Mouse (Mus musculus) Patski (cell line): ENCODE measurements around the gene Zbtb9. TPM values are rescaled to one million over a fixed set of nuclear protein-coding genes. Genes with fewer than 3 reads are reported as not detected.
"Not testable (repeated sequence)": the region's sequence is repeated elsewhere in the genome, so short reads cannot be mapped to it uniquely, and the experiment has no call there.

ENCODE experiments used
- ATAC-seq: fragments of 100-300 bp; one replicate; pipeline ENCODE4 v1.8.0; 2021
- CTCF ChIA-PET: fragments of 350-600 bp; sonication (Branson Sonifier 250); formaldehyde crosslinking; loops from one replicate; lab custom pipeline; 2022; ENCODE audit warnings: inconsistent platforms; lab: Charles Lee
- POLR2A ChIA-PET: fragments of 350-600 bp; sonication (Branson Sonifier 250); formaldehyde crosslinking; loops from one replicate; lab custom pipeline; 2022; ENCODE audit warnings: antibody characterized with exemption, inconsistent platforms; lab: Charles Lee
- DNase-seq: peaks from one replicate; pipeline ENCODE4 v3.0.0-alpha.2; 2011; ENCODE audit warnings: low read depth, low spot score
- H3K27me3 ChIP-seq: fragments of 371-371 bp; one replicate; pipeline ENCODE4 v1.5.1; 2021
- CTCF ChIP-seq: fragments of 100-300 bp; IDR thresholded peaks from one replicate; pipeline ENCODE4 v1.5.1; 2021
- in situ Hi-C: fragments of 300-500 bp; cut with MboI; formaldehyde crosslinking; loops from 3 replicates; pipeline ENCODE4 v1.11.1; 2018; ENCODE audit warnings: low pct_unique_long_range_greater_than_20kb, mixed read lengths
- polyA plus RNA-seq: library from polyadenylated mRNA; unstranded; gene quantifications from one replicate; pipeline ENCODE4 v1.2.3, GENCODE M21; 2021

Zbtb9 gene
- polyA plus RNA-seq, 1 experiment from 2014 or later = 7.1 TPM

DNA sequence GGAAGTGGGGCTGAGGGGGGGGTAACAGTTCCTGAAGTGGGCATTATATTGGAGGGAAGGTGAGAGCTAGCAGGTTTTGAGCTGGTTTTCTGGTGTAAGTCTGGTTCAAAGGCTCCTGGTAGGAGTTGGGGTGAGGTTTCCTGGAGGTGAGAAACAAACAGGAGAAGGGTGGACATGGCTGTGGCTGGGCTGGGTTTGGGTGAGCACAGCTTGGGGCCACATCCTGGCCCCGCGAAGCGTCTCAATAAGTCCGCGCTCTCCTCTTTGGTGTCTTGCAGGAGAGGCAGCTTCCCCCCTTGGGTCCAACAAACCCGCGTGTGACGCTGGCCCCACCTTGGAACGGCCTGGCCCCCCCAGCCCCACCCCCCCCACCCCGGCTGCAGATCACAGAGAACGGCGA, 2.7 kb upstream of the Zbtb9 start:
- H3K27me3 ChIP-seq = no peaks in the 10 kb centered on the region
- TF ChIP-seq CTCF = no peak
- POLR2A ChIA-PET = no interaction called here

DNA sequence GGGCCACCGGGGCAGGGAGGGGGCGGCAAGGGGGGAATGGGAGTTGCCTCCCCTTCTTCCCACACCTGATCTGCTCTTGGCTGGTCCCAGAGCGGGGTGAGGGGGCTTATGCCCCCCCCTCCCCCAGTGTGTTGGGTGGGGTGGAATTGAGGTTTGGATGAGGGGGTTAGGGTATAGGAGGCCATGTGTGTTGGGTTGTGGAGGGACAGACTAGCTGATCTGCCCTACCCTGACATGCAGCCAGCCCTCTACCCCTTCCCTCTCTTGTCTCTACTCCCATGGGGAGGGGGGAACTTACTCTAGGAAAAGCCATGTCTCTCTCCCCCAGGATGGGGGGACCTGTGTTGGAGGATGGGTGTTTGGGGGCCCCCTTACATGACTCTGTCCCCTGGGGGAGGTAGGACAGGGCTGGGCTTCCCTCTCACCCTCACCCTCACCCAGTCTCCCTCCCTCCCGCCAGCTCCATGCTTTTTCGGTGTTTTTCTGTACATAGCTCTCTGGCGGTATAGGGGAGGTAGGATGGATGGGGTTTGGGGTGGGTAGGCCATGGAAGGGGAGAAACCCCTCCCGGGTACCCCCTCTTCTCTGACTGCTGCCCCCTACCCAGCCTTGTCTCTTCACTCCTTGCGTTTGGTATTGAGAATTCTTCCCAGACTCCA, 1.6 kb upstream of the Zbtb9 start:
- no peak for TF ChIP-seq CTCF
- CTCF ChIA-PET = no interaction called here
- no peak for DNase-seq
- in situ Hi-C loops = no loop called here
- POLR2A ChIA-PET = interaction anchor here (0.7 kb wide), 2 partner anchors 12 to 62 kb away, joined by 3 read pairs; no protein-coding TSS in a partner anchor
- H3K27me3 ChIP-seq = no peaks in the 10 kb centered on the region
- ATAC-seq = no peak

More for the DNA sequence above, 2.7 kb upstream of the Zbtb9 start:
- ATAC-seq (no peak), DNase-seq (no peak)
- CTCF ChIA-PET = interaction anchor here (1.1 kb wide), 1 partner anchor 32 kb away, joined by 3 read pairs; no protein-coding TSS in a partner anchor
- in situ Hi-C loops = no loop called here

DNA sequence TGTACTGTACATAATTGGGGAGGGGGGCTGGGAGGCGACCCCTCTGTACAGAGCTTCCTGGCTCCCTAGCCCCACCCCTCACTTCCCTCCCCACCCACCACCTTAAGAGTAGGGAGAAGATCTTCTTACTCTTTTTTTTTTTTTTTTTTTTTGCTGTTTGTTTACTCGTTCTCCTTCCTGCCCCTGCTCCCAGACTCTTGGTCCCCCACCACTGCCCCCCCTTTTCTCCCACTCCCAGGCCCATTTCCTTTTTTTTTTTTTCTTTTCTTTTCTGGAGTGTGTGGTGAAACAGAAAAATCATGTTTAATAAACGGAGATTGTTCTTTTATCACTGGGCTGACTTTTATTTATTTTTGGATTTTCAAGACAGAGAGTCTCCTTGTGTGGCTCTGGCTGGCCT, 860 bp upstream of the Zbtb9 start:
- no peak for ATAC-seq
- DNase-seq = no peak
- POLR2A ChIA-PET = interaction anchor here (0.7 kb wide), 1 partner anchor 13 kb away, joined by 3 read pairs; no protein-coding TSS in a partner anchor
- TF ChIP-seq CTCF = no peak
- in situ Hi-C loops = no loop called here
- no peaks in the 10 kb centered on the region for H3K27me3 ChIP-seq
- CTCF ChIA-PET = no interaction called here

DNA sequence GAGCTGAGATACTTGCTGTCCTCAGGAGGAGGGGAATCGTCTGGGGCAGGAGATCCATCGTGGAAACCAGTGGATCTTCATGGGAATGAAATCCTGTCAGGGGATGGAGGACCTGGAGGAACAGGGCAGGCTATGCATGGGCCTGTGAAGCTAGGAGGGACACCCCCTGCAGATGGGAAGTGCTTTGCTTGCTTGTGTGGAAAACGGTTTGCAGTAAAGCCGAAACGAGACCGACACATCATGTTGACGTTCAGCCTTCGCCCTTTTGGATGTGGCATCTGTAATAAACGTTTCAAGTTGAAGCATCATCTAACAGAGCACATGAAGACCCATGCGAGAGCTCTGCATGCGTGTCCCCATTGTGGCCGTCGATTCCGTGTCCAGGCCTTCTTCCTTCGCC, 1.6 kb downstream of the Zbtb9 start:
- TF ChIP-seq CTCF = no peak
- CTCF ChIA-PET = interaction anchor here (1.0 kb wide), 1 partner anchor 8 kb away, joined by 3 read pairs; no protein-coding TSS in a partner anchor
- H3K27me3 ChIP-seq = no peaks in the 10 kb centered on the region
- DNase-seq (no peak), ATAC-seq (no peak)
- POLR2A ChIA-PET = no interaction called here
- in situ Hi-C loops = no loop called here

DNA sequence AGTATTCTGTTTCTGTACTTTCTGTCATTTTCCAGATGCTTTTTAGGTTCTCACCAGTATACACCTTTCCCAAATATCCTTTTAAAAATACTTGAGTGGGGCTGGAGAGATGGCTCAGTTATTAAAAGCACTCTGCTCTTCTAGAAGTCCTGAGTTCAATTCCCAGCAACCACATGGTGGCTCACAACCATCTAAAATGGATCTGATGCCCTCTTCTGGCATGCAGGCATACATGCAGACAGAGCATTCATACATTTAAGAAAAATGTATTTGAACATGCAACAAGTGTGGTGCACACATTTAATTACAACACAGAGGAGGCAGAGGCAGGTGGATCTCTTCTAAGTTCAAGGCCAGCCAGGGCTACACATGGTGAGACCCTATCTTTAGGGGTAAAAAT, 2.4 kb downstream of the Zbtb9 start:
- no peak for ATAC-seq

DNA sequence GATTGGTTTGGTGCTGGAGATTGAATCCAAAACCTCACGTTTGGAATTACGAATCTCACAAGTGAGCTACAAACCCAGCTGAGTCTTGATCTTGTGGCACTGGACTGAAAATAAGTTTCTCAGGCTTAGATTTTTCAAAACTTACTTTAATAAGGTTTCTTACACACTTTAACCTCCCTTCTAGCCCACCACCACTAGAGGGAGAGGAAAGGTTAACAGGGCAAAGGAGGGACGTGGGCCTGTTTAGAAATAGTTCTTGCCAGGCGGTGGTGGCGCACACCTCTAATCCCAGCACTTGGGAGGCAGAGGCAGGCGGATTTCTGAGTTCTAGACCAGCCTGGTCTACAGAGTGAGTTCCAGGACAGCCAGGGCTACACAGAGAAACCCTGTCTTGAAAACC, 4.4 kb downstream of the Zbtb9 start:
- CTCF ChIA-PET = interaction anchor here (1.8 to 2.5 kb wide), 2 partner anchors 25 to 29 kb away, joined by 4 to 5 read pairs; no protein-coding TSS in a partner anchor
- POLR2A ChIA-PET, ATAC-seq, H3K27me3 ChIP-seq, in situ Hi-C loops, DNase-seq: not testable (repeated sequence)

More for the DNA sequence above, 2.4 kb downstream of the Zbtb9 start:
- DNase-seq = no peak
- POLR2A ChIA-PET = no interaction called here
- in situ Hi-C loops = no loop called here
- CTCF ChIA-PET = interaction anchor here (2.5 kb wide), 1 partner anchor 31 kb away, joined by 5 read pairs; no protein-coding TSS in a partner anchor
- H3K27me3 ChIP-seq = no peaks in the 10 kb centered on the region
- no peak for TF ChIP-seq CTCF

DNA sequence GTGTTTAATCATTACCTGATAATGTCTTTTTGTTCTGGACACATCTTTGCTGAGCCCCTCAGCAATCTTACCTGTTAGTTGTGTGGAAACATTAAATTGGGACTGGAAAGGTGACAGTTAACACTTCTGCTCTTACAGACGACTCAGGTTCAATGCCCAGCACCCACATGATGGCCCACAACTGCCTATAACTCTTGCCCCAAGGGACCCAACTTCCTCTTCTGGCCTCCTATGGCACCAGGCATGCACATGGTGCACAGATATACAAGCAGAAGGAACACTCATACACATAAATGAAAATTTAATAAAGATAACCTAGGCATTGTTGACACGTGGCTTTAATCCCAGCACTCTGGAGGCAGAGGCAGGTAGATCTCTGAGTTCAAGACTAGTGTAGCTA, 6.5 kb downstream of the Zbtb9 start:
- ChIA-PET POLR2A (no interaction called here), CTCF (interaction anchor here (2.1 kb wide), 1 partner anchor 63 kb away, joined by 4 read pairs; the partner anchor contains the start of gene Kifc5b)
- no peak for TF ChIP-seq CTCF
- no peaks in the 10 kb centered on the region for H3K27me3 ChIP-seq
- in situ Hi-C loops = no loop called here
- ATAC-seq (no peak), DNase-seq (no peak)

DNA sequence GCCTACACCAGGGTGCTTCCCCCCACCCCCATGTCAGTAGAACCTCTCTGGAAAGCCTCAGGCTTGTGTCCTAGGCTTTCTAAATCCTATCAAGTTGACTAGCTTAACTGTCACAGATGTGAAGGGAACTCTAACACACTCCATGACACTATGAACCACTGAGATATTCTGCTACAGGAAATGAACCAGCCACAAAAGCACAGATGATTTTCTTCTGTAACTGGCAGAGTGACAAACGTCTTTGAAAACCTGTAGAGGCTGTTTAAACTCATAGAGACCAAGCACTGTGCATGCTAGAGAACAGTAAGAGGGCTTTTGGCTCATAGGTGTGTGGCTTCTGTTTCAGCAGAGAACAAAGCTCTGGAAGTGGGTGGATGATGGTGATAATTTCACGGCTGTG, 8.1 kb downstream of the Zbtb9 start:
- POLR2A ChIA-PET = interaction anchor here (0.6 kb wide), 2 partner anchors 58 to 963 kb away, joined by 3 read pairs; no protein-coding TSS in a partner anchor
- ATAC-seq (no peak), DNase-seq (no peak)
- H3K27me3 ChIP-seq = no peaks in the 10 kb centered on the region
- TF ChIP-seq CTCF = no peak
- in situ Hi-C loops = no loop called here
- CTCF ChIA-PET = no interaction called here

DNA sequence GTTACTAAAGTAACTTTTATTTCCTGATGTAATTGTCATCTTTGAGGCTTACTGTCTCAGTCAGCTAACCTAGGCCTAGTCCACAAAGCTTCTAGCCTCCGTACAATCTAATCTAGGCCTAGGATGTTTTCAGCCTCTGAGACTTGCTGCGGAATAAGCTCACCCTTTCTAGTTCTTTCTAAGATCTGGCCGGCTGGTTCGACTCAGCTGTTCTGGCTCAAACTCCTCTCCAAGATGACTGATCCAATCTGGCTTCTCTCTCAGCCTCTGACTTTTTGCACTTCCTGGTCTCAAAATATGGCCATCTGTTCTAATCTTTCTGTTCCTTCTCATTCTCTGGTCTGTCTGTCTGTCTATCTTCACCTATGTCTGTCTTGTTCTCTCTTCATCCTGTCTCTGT, 10.4 kb downstream of the Zbtb9 start:
- no peaks in the 10 kb centered on the region for H3K27me3 ChIP-seq
- DNase-seq (no peak), ATAC-seq (no peak)
- no peak for TF ChIP-seq CTCF
- POLR2A ChIA-PET = no interaction called here
- in situ Hi-C loops = no loop called here
- CTCF ChIA-PET = no interaction called here

DNA sequence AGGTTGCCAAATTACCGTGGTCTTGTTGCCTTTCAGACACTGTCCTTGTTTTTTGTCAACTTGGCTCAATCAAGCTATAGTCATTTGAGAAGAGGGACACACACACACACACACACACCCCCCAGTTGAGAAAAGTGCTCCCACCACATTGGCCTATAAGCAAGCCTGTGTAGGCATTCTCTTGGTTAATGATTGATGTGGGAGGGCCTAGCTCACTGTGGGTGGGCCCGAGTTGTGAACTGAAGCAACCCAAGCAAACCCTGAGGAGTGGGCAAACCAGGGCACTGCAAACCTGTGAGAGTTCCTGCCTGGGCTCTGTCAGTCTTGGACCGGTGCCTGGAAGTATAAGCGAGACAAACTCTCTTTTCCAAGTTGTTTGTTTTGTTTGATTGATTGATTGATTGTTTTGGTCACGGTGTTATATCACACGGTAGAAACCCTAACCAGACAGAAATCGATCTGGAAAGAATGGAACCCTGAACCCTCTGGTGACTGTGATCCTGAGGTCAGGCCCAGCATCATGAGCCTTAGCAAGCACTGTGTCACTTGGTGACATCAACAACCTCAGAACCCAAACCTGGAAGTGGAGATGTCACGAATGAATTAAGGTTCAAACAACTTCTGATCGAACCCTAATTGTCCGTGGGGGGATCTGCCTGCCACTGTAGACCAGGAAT, 12.7 kb downstream of the Zbtb9 start:
- no peak for ATAC-seq
- CTCF ChIA-PET = interaction anchor here (0.9 kb wide), 1 partner anchor 29 kb away, joined by 3 read pairs; no protein-coding TSS in a partner anchor

DNA sequence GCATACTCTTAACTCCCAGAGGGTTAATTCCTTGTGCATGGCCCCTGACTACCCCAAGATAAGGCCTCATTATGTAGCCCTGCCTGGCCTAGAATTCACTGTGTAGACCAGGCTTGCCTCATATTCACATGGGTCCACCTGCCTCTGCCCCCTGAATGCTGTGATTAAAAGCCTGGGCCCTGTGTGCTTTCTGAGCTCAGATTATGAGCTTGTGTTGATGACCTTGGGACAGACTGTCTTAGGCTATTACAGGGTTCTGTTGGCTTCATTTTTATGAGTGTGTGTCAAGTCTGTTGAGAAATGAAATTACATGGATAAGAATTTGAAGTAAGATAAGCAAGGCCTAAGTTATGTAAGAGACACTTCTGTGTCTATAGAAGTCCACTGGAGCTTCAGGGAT, 17.6 kb downstream of the Zbtb9 start:
- in situ Hi-C loops = no loop called here
- ATAC-seq (no peak), DNase-seq (no peak)
- no peaks in the 10 kb centered on the region for H3K27me3 ChIP-seq
- TF ChIP-seq CTCF = no peak
- CTCF ChIA-PET = no interaction called here
- POLR2A ChIA-PET = no interaction called here

More for the DNA sequence above, 12.7 kb downstream of the Zbtb9 start:
- POLR2A ChIA-PET = no interaction called here
- TF ChIP-seq CTCF = no peak
- in situ Hi-C loops = no loop called here
- DNase-seq = no peak
- H3K27me3 ChIP-seq = no peaks in the 10 kb centered on the region
